Mouse (Mus musculus) left cerebral cortex, adult 11 months (tissue): ENCODE data around the gene Usp32.

Source experiments
- DNase-seq: peaks from one replicate; pipeline ENCODE4 v3.0.0; 2022; ENCODE audit warnings: low spot score

Usp32 gene

DNA sequence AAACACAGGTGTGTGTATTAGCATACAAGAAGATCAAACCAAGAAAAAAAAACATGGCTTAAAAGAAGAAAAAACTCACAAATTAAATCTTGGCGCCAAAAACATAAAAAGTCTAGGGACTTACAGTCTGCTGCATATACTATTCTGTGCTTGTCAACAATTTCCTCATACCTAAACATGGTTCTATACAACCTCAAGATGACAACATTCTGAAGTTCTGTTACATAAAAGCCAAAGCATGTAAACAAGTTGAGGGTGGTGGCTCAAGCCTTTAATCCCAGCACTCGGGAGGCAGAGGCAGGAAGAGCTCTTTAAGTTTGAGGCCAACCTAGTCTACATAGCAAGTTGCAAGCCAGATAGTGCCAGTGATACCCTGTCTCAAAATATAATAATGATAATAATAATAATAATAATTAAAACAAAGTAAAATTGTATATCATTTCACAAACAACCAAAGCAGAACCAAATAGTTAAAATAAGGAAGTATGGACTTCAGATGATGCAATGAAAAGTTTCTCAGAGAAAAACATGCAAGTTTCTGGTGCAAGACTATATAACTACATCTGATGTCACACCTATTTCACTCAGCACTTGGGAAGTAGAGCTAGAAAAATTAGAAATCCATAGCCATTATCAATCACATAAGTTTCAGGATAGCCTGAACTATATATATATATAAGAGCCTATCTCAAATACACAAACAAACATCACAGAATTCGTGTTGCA lies 16.5 kb downstream of the Usp32 start:
- DNase-seq = no peak

DNA sequence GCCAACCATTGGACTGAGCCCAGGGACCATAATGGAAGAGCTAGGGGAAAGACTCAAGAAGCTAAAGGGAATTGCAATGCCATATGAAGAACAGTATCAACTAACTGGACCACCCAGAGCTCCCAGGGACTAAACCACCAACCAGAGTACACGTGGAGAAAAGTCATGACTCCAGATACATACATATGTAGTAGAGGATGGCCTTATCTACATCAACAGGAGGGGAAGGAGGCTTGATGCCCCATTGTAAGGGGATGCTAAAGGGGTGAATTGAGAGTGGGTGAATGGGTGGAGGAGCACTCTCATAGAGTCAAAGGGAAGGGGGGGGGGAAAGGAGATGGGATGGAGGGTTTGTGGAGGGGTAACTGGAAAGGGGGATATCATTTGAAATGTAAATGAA lies 17.9 kb downstream of the Usp32 start:
- DNase-seq = no peak

DNA sequence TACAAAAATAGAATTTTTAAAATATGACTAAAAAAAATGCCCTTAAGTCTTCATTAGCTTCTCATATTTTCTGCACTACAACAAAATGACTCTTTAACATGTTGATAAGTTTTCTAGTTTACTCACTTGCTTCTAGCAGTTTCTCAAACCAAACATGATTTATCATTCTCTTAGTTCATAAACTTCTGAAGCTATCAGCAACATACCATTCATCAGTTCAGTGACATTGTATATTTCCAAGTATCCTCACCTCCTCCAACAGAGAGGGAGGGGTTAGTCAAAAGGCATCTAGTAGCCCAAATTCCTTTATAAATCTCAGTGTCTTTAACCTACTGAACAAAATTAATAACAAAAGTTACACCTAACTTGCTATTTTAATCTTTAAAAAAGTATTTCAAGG lies 22.8 kb downstream of the Usp32 start:
- no peak for DNase-seq

DNA sequence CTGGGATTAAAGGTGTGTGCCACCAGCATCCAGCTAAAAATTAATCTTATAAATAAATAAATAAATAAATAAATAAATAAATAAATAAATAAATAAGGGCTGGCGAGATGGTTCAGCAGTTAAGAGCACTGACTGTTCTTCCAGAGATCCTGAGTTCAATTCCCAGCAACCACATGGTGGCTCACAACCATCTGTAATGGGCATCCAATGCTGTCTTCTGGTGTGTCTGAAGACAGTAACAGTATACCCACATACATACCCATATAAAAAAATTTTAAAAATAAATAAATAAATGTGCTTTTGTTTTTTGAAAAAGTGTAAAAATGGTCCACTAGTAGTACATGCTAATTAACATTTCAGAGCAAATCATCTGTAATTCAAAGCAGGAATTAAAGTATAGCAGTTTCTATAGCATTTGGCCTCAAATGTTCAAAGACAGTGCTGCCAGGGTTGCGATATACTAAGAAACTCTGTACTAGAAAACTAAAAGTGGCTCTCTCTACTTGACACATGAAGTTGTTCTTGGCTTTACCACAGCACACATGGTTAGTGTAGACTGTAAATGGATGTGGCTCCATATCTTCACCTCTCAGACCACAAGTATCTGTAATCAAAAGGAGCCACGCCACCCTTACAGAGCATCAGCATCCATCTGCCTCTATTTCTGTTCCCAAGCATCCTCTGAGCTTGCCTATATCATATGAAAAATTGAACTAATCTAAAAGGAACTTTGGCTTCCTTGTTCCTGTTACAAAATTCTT lies 23.7 kb downstream of the Usp32 start:
- no peak for DNase-seq

DNA sequence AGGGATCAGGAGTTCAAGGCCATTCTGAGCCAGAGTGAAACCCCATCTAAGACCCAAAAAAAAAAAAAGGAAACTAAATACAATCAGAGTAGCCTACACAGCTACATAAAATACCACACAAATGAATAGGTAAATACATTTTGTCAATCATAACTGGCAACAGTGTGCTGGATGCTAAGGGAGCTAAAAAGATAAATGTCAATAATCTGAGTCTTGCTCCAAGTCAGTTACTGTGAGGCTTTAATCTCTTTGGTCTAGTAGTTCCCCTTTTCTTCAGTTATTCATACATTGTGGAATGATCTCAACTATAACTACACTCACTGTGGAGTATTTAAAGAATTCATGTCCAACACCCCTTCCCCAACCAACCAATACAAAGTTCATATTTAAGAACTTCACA lies 30.0 kb downstream of the Usp32 start:
- DNase-seq = no peak

DNA sequence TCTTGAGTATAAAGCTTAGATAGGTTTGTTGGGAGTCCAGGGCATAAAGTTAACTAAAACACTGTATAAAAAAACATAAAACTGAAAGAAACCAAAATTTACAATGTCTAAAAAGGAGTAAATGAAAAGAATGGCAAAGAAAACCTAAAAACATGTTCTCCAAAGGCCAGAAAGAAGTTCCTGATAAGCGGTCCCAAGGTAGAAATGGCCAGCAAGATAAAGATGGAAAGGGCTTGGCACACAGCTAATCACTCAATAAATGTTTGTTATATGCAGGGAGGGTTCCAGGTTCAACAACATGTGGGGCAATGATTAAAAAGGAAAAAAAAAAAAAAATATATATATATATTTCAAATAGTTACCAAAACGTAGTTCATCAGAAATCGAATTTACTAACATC lies 32.7 kb downstream of the Usp32 start:
- no peak for DNase-seq

DNA sequence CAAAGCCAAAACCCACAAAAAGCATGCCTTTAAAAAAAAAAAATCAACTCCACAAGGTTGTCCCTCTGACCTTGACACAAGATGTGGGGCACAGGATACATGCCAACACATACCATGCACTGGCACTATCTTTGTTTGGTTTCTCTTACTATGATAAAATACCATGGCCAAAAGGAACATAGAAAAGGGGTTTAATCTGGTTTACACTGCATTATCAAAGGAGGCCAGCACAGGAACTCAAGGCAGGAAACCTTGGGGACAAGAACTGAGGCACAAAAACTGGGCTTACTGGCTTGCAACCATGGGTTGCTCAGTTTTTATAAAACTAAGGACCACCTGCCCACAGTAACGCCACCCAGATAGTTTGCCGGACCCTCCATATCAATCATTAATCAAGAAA lies 34.1 kb downstream of the Usp32 start:
- DNase-seq = no peak

DNA sequence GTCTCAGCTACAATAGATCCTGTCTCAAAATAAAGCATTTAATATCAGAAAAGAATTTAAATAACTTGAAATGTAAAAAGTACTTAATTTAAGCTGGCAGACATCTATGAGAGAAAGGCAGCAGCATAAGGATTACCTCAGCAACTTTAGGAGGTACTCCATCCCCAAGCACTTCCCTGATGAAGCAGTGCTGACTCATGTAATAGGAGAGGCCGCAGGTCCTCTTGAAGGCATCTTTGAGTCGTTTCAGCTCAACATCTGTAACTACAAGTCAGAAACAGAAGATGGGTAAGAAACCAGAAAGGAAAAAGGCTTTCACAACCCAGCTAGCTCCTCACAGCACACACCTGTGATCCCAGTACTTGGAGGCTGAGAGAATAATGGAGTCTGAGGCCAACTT lies 36.2 kb downstream of the Usp32 start:
- no peak for DNase-seq

DNA sequence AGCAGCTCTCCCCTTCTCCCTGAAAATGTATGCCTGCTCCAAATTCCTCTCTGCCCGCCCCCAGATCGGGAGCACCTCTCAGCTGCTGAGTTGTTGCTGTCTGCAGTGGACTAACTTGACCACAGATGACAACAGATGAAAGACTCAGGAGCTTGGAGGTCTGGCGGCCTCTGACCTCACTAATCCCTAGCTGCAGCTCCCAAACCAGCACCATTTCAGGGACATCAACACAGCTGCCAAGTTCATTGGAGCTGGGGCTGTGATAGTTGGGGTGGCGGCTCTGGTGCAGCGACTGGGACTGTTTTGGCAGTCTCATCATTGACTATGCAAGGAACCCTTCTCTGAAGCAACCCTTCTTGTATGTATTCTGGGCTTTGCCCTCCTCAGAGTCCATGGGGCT lies 44.8 kb downstream of the Usp32 start:
- no peak for DNase-seq

DNA sequence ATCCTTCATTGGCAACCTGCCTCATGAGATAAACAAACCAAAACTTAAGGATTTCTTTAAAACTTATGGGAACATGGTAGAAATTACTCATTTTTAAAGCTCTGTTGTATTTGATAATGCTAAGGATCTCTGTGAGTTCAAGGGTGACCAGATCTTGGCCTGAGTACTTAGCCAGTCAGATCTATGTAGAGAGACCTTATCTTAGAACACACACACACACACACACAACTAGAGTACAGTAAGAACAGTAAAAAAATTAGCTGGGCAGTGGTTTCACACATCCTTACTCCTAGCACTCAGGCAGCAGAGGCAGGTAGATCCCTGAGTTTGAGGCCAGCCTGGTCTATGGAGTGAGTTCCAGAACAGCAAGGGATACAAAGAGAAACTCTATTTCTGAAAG lies 53.7 kb downstream of the Usp32 start:
- no peak for DNase-seq

DNA sequence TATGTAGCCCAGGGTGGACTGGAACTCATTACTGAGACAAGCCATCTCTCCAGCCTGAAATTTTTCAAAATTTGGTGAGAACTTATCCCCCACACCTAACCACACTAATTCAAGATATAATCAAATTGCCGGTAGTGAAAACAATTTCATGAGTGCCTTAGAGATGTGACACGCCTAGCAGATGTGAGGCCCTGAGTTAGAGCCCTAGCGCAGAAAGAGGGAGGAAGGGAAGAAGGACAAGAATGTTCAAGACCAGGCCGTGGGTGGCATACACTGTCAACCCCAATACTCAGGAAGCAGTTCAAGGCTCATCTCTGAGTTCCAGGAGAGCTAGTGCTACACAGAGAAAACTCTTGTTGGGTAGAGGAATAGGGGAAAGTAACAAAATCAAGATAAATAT lies 72.1 kb downstream of the Usp32 start:
- DNase-seq = no peak

DNA sequence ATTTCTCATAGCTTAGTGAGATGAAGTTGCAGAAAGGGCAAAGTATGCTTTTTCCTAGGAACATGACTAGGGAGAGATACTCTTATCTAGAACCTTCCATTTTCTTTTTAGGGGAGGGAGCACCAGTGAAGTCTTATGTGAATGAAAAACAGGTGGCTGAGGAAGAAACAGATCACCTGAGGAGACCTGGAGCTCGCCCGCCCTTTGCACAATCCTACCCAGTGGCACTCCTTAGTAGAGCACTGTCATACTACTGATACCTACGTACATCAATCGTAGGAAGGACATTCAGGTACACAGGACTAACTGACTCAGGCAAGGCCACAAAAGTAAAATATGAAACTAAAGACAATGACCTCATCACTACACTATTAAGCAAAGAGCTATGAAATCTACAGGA lies 81.4 kb downstream of the Usp32 start:
- DNase-seq = no peak

DNA sequence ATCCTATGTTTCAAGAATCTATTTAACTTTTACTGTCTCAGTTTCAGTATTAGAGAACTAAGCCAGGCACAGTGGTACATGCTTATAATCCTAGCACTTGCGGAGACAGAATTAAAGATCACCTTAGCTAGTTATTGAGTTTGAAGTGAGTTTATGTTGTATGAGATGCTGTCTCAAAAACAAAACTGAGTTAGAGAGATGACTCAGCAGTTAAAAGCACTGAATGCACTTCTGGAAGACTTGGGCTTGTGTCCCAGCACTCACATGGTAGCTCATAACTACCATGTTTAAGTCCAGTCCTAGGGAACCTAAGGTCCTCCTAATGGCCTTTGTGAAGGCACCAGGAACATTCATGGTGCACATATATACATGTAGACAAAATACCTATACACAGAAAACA lies 82.4 kb downstream of the Usp32 start:
- DNase-seq = no peak

DNA sequence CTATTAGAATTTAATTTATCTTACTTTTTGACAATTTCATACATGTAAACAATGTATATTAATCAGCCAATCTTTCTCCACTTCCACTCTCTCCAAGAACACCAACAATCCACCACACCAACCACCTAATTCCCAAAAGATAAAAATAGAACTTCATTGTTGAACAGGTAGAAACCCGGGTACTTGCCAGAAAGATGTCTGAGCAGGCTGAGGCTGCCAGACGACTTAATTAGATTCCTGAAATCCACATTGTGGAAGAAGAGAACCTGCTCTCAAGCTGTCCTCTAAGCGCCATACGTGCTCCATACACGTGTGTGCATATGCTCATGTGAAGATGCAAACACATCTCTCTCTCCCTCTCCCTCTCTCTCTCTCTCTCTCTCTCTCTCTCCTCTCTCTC lies 83.1 kb downstream of the Usp32 start:
- DNase-seq = no peak

DNA sequence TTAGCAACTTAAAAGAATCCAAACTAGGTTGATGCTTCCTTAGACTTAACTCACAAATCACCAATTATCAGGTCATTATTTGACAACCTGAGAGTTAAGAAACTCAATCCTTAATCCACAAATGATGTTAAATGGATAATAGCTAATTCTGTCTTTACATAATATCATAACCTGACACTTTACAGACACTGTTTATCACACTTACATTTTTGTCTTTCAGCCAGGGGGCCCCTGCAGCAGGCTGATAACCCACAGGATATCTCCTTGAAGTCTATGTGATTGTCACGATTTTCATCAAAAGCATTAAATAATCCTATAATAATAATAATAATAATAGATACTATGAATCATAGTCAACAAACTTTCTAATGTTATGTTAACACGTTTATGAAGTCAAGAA lies 84.4 kb downstream of the Usp32 start:
- DNase-seq = no peak

DNA sequence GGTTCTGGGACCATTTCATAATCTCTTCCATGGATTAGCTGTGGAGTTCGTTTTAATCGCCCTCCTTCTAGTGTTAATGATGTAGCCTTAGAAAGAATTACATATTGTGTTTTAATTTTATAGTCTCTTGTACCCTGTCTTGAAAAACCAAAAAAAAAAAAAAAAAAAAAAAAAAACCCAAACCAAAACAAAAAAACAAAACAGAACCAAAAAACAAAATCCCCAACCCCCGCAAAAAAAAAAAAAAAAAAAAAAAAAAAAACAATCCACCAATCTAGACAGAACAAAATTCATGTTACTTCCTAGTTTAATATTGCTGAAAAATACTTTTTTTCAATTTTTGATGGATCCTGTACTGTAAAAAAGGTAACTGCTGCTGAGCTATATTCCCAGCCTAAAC lies 100.7 kb downstream of the Usp32 start:
- DNase-seq = no peak

DNA sequence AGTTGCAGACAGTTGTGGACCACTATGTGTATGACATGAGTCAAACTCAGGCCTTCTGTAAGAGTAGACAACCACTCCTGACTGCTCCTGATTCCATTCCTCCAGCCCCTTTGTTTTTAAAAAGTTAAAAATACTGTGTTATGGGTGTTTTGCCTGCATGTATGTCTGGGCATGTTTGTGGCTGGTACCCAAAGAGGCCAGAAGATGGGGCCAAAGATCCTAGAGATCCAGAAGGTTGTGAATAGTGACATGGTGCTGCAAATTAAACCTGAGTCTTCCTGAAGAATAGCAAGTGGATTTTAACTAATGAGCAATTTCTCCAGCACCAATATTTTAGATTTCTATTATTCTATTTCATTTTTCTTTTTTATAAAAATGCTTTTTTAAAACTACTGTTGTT lies 126.8 kb downstream of the Usp32 start:
- DNase-seq = no peak

DNA sequence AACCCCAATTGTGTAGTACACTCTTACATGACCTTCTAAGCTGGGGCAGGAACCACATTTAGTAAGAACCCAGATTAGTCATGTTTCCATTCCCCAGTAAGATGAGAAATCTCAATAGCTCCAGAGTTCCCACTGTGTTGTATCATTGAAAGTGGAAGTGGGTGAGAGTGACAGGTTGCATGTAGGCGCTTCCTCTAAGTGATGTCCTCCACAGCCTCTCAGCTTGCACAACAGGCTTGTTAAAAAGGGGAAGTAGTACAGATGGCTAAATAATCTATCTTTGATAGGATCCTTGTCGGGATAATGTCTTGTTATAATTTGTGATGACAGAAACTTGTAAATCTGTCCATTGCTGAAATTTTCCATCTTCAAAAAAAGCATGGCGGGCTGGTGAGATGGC lies 136.4 kb downstream of the Usp32 start:
- peak; percentile 44 for DNase-seq

DNA sequence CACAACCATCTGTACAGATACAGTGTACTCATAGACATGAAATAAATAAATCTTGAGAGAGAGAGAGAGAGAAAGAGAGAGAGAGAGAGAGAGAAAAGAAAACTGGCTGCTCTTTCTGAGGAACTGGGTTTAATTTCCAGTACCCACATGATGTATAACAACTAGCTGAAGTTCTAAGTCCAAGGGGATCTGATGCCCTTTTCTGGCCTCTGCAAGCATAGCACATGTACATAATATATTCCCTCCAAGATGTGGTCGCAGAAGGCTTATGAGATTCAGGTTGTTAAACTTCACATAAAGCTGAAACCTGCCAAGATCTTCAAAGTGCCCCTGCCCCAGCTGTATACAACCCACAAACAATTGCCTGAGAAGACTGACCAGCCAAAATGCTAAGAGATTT lies 144.7 kb downstream of the Usp32 start:
- DNase-seq = no peak

DNA sequence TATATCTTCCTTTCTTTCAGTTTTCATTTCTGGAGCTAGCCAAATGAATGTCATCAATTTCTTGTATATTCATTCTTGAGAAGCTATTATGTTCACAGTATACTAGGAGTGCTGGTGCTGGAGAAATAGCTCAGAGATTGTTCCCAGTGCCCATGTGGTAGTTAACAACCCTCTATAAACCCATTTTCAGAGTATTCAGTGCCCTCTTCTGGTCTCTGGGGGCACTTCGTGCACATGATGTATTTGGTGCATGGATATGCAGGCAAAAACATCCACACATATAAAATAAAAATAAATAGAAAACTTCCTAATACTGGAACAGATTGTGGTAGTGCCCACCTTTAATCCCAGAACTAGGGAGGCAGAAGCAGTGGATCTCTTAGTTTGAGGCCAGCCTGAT lies 147.0 kb downstream of the Usp32 start:
- no peak for DNase-seq

DNA sequence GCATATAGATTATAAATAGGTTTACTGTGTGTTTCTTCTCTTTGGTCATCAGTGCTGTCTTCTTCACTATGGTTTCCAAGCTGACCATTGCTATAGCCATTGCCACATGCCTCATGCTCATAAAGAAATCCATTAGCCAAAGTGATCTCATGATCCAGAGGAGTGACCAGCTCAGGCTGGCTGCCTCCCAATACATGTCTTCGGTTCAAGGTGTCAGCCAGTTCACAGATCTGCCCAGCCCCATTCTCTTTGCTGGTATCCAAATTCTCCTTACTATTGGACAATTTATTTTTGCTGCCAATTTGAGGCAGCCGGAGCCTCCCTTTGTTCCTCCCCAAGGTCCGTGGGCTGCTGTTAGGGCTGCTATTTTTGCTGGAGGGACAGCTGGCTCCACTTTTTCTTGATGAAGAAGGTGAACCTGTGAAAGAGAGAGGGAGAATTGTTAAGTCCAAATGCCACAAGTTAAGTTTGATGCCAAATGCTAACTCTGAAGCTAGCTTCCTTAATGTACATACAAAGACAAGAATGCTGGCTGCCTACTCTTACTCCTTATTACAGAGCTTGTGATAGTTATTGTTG lies 151.5 kb downstream of the Usp32 start:
- peak; percentile 32 for DNase-seq

DNA sequence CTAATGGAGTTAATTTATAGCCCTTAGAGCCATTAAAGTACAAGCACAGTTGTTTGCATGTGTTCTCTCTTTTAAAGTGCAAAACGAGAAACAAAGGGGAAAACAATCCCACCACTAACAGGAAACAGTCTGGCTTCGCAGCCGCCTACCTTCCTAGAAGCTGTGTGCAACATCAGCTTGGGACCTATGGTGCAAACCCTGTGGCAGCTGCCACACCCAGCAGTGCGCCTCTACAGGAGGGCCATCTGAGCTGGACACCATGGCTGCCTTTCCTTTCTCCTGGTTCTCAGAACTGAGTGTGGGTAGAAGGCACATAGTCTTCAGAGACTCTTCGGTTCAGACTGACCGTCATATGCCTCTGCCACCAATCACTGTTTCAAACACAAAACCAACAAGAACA lies 154.5 kb downstream of the Usp32 start:
- no peak for DNase-seq

DNA sequence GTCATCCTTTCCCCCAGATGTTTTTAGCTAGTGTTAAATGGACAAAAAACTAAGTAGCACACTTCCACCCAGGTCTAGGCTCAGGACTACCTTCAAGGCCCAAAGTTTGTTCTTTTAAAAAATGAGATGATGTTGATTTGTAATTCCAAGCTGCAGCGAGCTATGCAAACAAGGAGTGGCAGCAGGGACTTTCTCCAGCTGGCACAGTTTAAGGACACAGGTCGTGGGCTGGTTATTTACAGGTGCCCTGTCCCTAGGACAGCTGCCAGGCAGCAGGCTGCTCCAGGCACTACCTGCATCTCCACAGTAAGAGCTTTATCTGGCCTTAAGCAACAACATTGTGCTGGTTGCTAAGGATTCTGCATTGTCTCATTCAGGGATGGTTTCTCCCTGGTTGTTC lies 159.3 kb downstream of the Usp32 start:
- DNase-seq = no peak

DNA sequence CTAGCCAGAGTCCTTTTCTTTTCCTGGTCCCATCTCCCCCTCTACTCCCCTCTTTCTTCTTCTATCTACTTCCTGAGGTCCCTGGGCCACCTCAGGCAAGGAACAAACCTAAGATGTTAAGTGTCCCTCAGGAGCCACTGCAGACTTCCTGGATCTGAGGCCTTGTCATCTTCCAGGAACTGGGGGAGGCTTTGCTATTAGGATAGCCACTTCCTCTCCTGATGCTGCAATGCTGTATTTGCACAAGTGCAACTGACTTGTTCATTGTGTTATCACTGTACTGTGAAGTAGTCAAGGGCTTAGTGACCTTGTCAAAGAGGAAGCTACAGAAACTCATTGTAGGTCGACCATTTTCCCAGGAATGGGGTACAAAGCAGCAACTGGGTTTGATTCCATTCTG lies 160.6 kb downstream of the Usp32 start:
- no peak for DNase-seq
